Mouse (Mus musculus) A20 (cell line): ENCODE measurements around the gene Cdh18.
"Not testable (repeated sequence)": the region's sequence is repeated elsewhere in the genome, so short reads cannot be mapped to it uniquely, and the experiment has no call there.

ENCODE experiments used
- DNase-seq: peaks from one replicate; pipeline ENCODE4 v3.0.0-alpha.2; 2011; ENCODE audit warnings: low read depth, low spot score

Gene Cdh18

GRCm38 (mm10) chr15:23174623-23175022 lies 625.8 kb downstream of the Cdh18 start:
- DNase-seq = no peak

GRCm38 (mm10) chr15:23212068-23212467 lies 663.2 kb downstream of the Cdh18 start:
- DNase-seq = no peak

- DNase-seq = no peak
These were observed 681.8 kb downstream of the Cdh18 start for GRCm38 (mm10) chr15:23230616-23231015.

- no peak for DNase-seq
These were observed 709.1 kb downstream of the Cdh18 start for GRCm38 (mm10) chr15:23257751-23258440.

- no peak for DNase-seq
These were observed 729.6 kb downstream of the Cdh18 start for GRCm38 (mm10) chr15:23278421-23278820.

- no peak for DNase-seq
These were observed 756.2 kb downstream of the Cdh18 start for GRCm38 (mm10) chr15:23305018-23305417.

- DNase-seq = no peak
These were observed 767.9 kb downstream of the Cdh18 start for GRCm38 (mm10) chr15:23316766-23317165.

GRCm38 (mm10) chr15:23317409-23317808 lies 768.6 kb downstream of the Cdh18 start:
- DNase-seq = no peak

- DNase-seq = not testable (repeated sequence)
These were observed 791.5 kb downstream of the Cdh18 start for GRCm38 (mm10) chr15:23340338-23340737.

GRCm38 (mm10) chr15:23351078-23351477 lies 802.3 kb downstream of the Cdh18 start:
- no peak for DNase-seq

GRCm38 (mm10) chr15:23366325-23366724 lies 817.5 kb downstream of the Cdh18 start:
- no peak for DNase-seq

GRCm38 (mm10) chr15:23367712-23368111 lies 818.9 kb downstream of the Cdh18 start:
- DNase-seq = no peak

- DNase-seq = no peak
These were observed 829.4 kb downstream of the Cdh18 start for GRCm38 (mm10) chr15:23378016-23378750.

GRCm38 (mm10) chr15:23385816-23386215 lies 837.0 kb downstream of the Cdh18 start:
- DNase-seq = no peak

- DNase-seq = no peak
These were observed 847.8 kb downstream of the Cdh18 start for GRCm38 (mm10) chr15:23396646-23397045.

GRCm38 (mm10) chr15:23403792-23404191 lies 855.0 kb downstream of the Cdh18 start:
- no peak for DNase-seq

- no peak for DNase-seq
These were observed 859.4 kb downstream of the Cdh18 start for GRCm38 (mm10) chr15:23408256-23408655.

- DNase-seq = no peak
These were observed 867.7 kb downstream of the Cdh18 start for GRCm38 (mm10) chr15:23416450-23417080.

- no peak for DNase-seq
These were observed 869.3 kb downstream of the Cdh18 start for GRCm38 (mm10) chr15:23418158-23418557.

GRCm38 (mm10) chr15:23420010-23420409 lies 871.2 kb downstream of the Cdh18 start:
- DNase-seq = no peak

GRCm38 (mm10) chr15:23430021-23430420 lies 881.2 kb downstream of the Cdh18 start:
- no peak for DNase-seq

GRCm38 (mm10) chr15:23448542-23448941 lies 899.7 kb downstream of the Cdh18 start:
- no peak for DNase-seq
